Mouse (Mus musculus) hematopoietic multipotent progenitor cell, adult 10-12 weeks (in vitro differentiated cells): Measurements from ENCODE around the gene Mmrn2. TPM values are rescaled to one million over a fixed set of nuclear protein-coding genes. Genes with fewer than 3 reads are reported as not detected.

ENCODE experiments used
- polyA plus RNA-seq: library from polyadenylated mRNA; stranded (reverse); fragments of >175 nt; gene quantifications from 2 replicates; pipeline ENCODE4 v1.2.3, GENCODE M21; 2012; ENCODE audit warnings: low replicate concordance

Gene Mmrn2
- polyA plus RNA-seq, result 0.10 and 0.71 TPM in 2 replicates

DNA sequence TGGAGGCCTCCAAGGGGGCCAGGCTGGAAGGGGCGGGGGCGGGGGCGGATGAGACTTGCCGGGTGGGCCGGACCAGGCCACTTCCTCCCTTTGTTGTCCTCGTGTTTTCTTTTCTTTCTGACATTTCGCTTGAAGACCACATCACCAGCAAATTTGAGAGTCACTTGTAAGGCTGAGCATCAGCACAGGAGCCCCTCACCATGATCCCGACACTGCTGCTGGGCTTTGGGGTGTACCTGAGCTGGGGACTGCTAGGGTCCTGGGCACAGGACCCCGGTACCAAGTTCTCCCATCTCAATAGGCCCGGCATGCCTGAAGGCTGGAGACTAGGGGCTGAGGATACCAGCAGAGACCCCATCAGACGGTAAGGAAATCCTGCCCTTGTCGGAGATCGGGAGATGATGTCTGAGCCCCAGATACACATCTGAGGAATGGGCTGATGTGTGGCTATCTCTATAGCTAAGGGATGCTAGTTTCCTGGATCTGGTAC, at the start of gene Mmrn2:
Gene Mmrn2, plus strand, starts transcription at position 51 of the 490 bp plus-strand sequence.

DNA sequence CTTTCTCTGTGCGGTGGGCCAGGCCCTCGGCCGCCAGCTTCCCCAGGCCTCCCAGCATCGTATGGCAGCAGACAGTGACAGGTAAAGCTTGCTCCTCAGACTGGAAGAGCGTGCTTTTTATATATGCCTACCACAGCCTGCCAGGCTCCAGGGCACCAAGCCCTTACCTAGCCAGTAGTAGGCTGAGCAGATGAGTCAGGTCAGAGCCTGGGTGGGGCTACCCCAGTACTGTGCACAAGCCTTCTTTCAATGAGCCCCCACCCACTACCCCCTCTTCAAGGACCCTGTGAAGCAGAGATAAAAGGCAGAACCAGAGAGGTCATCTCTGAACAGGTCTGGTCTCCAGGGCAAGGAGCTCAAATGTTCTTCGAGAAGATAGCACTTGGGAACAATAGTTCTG, 20.0 kb upstream of the Mmrn2 start, which contains the start of gene Fam25c:
Gene Fam25c, minus strand, starts transcription at position 133 of the 400 bp plus-strand sequence.

DNA sequence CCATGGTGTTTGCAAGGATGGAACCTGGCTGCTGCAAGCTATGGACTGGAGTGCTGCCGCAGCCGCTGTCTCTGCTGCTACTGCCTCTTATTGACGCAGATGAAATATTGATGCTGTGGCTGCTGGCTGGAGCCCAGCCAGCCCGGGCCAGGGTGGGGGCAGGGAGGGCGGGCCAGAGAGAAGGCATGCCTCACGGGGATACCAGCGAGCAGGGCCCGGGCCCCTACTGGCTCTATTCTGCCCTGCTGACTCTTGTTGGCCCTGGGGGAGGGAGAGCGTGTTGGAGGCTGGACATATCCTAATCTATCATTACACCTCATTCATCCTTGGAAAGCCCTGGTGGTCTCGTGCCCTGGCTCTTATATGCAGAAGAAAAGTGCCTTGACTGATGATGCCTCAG, 688 bp upstream of the Mmrn2 start, which contains the start of gene Sncg:
Gene Sncg, minus strand, starts transcription at position 213 of the 400 bp plus-strand sequence.

Other genes starting within 250 kb of the Mmrn2 start
- not detected in 2 replicates for gene Npy4r, start 223.0 kb upstream of the Mmrn2 start, polyA plus RNA-seq
- 0.01 and 0.25 TPM in 2 replicates for gene Gprin2, start 173.8 kb upstream of the Mmrn2 start, polyA plus RNA-seq
- gene Syt15, start 155.9 kb upstream of the Mmrn2 start, polyA plus RNA-seq, result 0.24 TPM in 1 of 2 replicates, not detected in the other
- 8.7 and 21.1 TPM in 2 replicates for gene Shld2, start 65.0 kb upstream of the Mmrn2 start, polyA plus RNA-seq
- gene Glud1, start 64.7 kb upstream of the Mmrn2 start, polyA plus RNA-seq, result 51.1 and 185 TPM in 2 replicates
- gene Fam25c, start 20.0 kb upstream of the Mmrn2 start, polyA plus RNA-seq, result not detected in 2 replicates
- not detected in 2 replicates for gene Sncg, start 676 bp upstream of the Mmrn2 start, polyA plus RNA-seq
- 0.10 and 0.37 TPM in 2 replicates for gene Bmpr1a, start 127.9 kb downstream of the Mmrn2 start, polyA plus RNA-seq
- gene 9230112D13Rik, start 147.3 kb downstream of the Mmrn2 start, polyA plus RNA-seq, result not detected in 2 replicates
- not detected in 2 replicates for gene Ldb3, start 213.2 kb downstream of the Mmrn2 start, polyA plus RNA-seq
- gene Opn4, start 224.7 kb downstream of the Mmrn2 start, polyA plus RNA-seq, result not detected in 2 replicates